In the genomic region with DNA sequence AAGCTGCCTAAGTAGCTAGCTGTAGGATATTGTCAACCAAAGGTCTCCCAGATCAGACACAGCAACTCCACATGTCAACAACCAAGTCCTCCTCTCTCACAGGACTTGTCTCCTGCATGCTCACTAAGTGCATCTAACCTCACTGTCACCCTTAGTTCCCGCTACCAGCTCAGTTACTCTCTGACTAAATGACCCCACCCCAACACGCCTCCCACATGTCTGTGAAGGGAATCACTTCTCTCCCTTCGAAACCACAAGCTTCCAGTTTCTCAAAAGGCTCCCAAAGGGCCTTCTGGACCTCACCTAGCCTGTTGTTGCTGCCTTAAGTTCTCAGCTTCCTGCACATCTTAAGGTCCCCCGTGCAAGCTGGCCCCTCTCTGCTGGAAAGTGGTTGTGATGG, we compare ENCODE assay signal across 14 mouse cellular contexts. TPM values are rescaled to one million over a fixed set of nuclear protein-coding genes. Genes with fewer than 3 reads are reported as not detected.
A peak's percentile ranks its signal among the peaks of the same experiment; 100 is the strongest.
DNase-seq lines count a peak whose midpoint lies in the region; ATAC-seq and TF ChIP-seq lines count a peak whose summit lies in the region.
"Had no signal": no experiment of that assay in that cellular context is flagged by ENCODE, and none has a peak within 500 bp of the region (broad histone marks: within the 10 kb centered on the region; RNA-seq: fewer than 3 reads in every experiment).

No protein-coding gene starts in this region.

- TF ChIP-seq POLR2A in CH12.LX (IDR thresholded peaks at IDR 0.05; ENCODE audit: low read depth, low read length), result no peak

- no peaks in the 10 kb centered on the region for H3K27me3 ChIP-seq in CH12.LX (replicated peaks)
- no peaks in the 10 kb centered on the region for H3K27me3 ChIP-seq in liver, embryonic 16.5 days (ENCODE audit: control insufficient read depth, insufficient read depth, low read depth, low read length)
- no peaks in the 10 kb centered on the region for H3K27me3 ChIP-seq in midbrain, embryonic 16.5 days (ENCODE audit: control insufficient read depth, insufficient read depth, low read depth, low read length)

- in situ Hi-C loops in CH12.LX (cut with MboI; ENCODE audit: low pct_ligation_motif_present, low pct_unique_long_range_greater_than_20kb, low sequenced_read_pairs), result loop anchor here (5.0 to 10.0 kb wide), 2 partner anchors 159 to 256 kb away; no protein-coding TSS in a partner anchor

- H3K9me3 ChIP-seq in CH12.LX (replicated peaks; ENCODE audit: low read length), result no peaks in the 10 kb centered on the region
- no peaks in the 10 kb centered on the region for H3K9me3 ChIP-seq in liver, embryonic 16.5 days (replicated peaks; ENCODE audit: control insufficient read depth, low read length)
- H3K9me3 ChIP-seq in midbrain, embryonic 16.5 days (replicated peaks; ENCODE audit: control insufficient read depth, low read length, poor library complexity, severe bottlenecking), result no peaks in the 10 kb centered on the region

- H3K36me3 ChIP-seq in CH12.LX (replicated peaks in 1 of 2; ENCODE audit: control insufficient read depth in 1 of 2, insufficient read depth in 1 of 2, low read length in 1 of 2), result no peaks in the 10 kb centered on the region
- H3K36me3 ChIP-seq in liver, embryonic 16.5 days (ENCODE audit: control insufficient read depth, insufficient read depth), result no peaks in the 10 kb centered on the region
- no peaks in the 10 kb centered on the region for H3K36me3 ChIP-seq in midbrain, embryonic 16.5 days (ENCODE audit: control insufficient read depth, insufficient read depth, low read length)

- ATAC-seq in inflammation-experienced regulatory T-cells, adult 6 months, result peak; percentile 39
- 0 out of 2 replicates have a peak, but pooled peaks have one; percentile 8 for ATAC-seq in liver, embryonic 16.5 days (ENCODE audit: low read depth)
- no peak for ATAC-seq in midbrain, embryonic 16.5 days

- peaks cover 8 to 32% of the 10 kb centered on the region in 2 experiments for H3K4me1 ChIP-seq in CH12.LX (ENCODE audit: control insufficient read depth in 1 of 2, insufficient read depth in 2 of 2)
- H3K4me1 ChIP-seq in liver, embryonic 16.5 days (ENCODE audit: control insufficient read depth, low read depth, low read length), result peaks cover 55% of the 10 kb centered on the region
- H3K4me1 ChIP-seq in midbrain, embryonic 16.5 days (ENCODE audit: control insufficient read depth, insufficient read depth, low read length), result no peaks in the 10 kb centered on the region

- TF ChIP-seq EP300 in CH12.LX (IDR thresholded peaks at IDR 0.05; ENCODE audit: low read length), result no peak

- H3K4me3 ChIP-seq in CH12.LX (replicated peaks in 1 of 3; ENCODE audit: low read depth in 2 of 3, low read length in 2 of 3, poor library complexity in 1 of 3), result no peak overlapping the region
- peak overlapping the region; percentile 45 for H3K4me3 ChIP-seq in liver, embryonic 16.5 days (ENCODE audit: low read depth, low read length)
- H3K4me3 ChIP-seq in midbrain, embryonic 16.5 days (ENCODE audit: low read depth, low read length), result no peak overlapping the region

- DNase-seq in 3T3-L1 (ENCODE audit: low read depth, low spot score) (peak; percentile 20), CH12.LX (ENCODE audit: extremely low read depth) (no peak)
- no peak for DNase-seq in adrenal gland, postnatal 36 days
- no peak for DNase-seq in urinary bladder, adult 18-20 months (ENCODE audit: low spot score in 2 of 2)
- no peak for DNase-seq in spleen, postnatal 10 days (ENCODE audit: low spot score in 2 of 2)
- DNase-seq: adrenal gland, postnatal 10 days; cerebellum, postnatal 36 days; layer of hippocampus, adult 9-11 months; left cerebral cortex, postnatal 4 days; right cerebral cortex, postnatal 25 days; thymus, postnatal 36 days had no signal

- no peak overlapping the region for H3K27ac ChIP-seq in CH12.LX (ENCODE audit: insufficient read depth, low read depth)
- H3K27ac ChIP-seq in liver, embryonic 16.5 days (ENCODE audit: low read length), result peak overlapping the region; percentile 93
- no peak overlapping the region for H3K27ac ChIP-seq in midbrain, embryonic 16.5 days (ENCODE audit: low read length)

- no peak for TF ChIP-seq RAD21 in CH12.LX (IDR thresholded peaks at IDR 0.05; ENCODE audit: low read depth, low read length)

- H3K79me2 ChIP-seq in CH12.LX (replicated peaks; ENCODE audit: control insufficient read depth, extremely low read depth, insufficient read depth, poor library complexity, severe bottlenecking), result no peaks in the 10 kb centered on the region

- peak overlapping the region; percentile 61; the same call in 1 of the 2 replicates for H3K4me2 ChIP-seq in CH12.LX (ENCODE audit: insufficient read depth, low read depth, poor library complexity, severe bottlenecking)
- peak overlapping the region; percentile 80 for H3K4me2 ChIP-seq in liver, embryonic 16.5 days (ENCODE audit: low read depth, low read length)
- no peak overlapping the region for H3K4me2 ChIP-seq in midbrain, embryonic 16.5 days (ENCODE audit: low read length)

- dilution Hi-C loops in CH12.LX (cut with MboI; ENCODE audit: extremely low pct_ligation_motif_present, extremely low pct_unique_long_range_greater_than_20kb, low sequenced_read_pairs), result no loop called here

- WGBS in liver, embryonic 16.5 days (ENCODE audit: insufficient replicate concordance), result 41% methylated on average over 4 of the region's 4 CpGs
- 89% methylated on average over 4 of the region's 4 CpGs for WGBS in midbrain, embryonic 16.5 days

- TF ChIP-seq CTCF in CH12.LX (conservative IDR thresholded peaks at IDR 0.05 in 1 of 2, IDR thresholded peaks at IDR 0.05 in 1 of 2; ENCODE audit: low read depth in 2 of 2, low read length in 2 of 2), result no peak

- no peak overlapping the region for H3K9ac ChIP-seq in CH12.LX (ENCODE audit: insufficient read depth, low read depth)
- H3K9ac ChIP-seq in liver, embryonic 16.5 days (ENCODE audit: low read depth, low read length), result peak overlapping the region; percentile 56
- H3K9ac ChIP-seq in midbrain, embryonic 16.5 days (ENCODE audit: low read depth, low read length), result no peak overlapping the region

TF ChIP-seq in CH12.LX, 34 proteins besides CTCF, POLR2A, EP300 and RAD21:
- TF ChIP-seq RCOR1 (conservative IDR thresholded peaks at IDR 0.05; ENCODE audit: low read depth, low read length) (no peak), MAZ (IDR thresholded peaks at IDR 0.05; ENCODE audit: low read depth, low read length) (no peak), MAX (IDR thresholded peaks at IDR 0.05; ENCODE audit: low read length) (no peak), ZNF384 (IDR thresholded peaks at IDR 0.05; ENCODE audit: low read depth, low read length) (no peak), CHD2 (IDR thresholded peaks at IDR 0.05; ENCODE audit: low read length) (no peak), ELF1 (IDR thresholded peaks at IDR 0.05; ENCODE audit: low read depth, low read length) (no peak), GABPA (IDR thresholded peaks at IDR 0.05; ENCODE audit: insufficient replicate concordance, low read depth, low read length) (no peak), ZC3H11A (IDR thresholded peaks at IDR 0.05; ENCODE audit: low read depth, low read length) (no peak), ETS1 (conservative IDR thresholded peaks at IDR 0.05; ENCODE audit: low read depth, low read length) (no peak), USF2 (conservative IDR thresholded peaks at IDR 0.05; ENCODE audit: low read depth, low read length) (no peak), NRF1 (IDR thresholded peaks at IDR 0.05; ENCODE audit: low read depth, low read length) (no peak), JUN (IDR thresholded peaks at IDR 0.05; ENCODE audit: insufficient read depth, low read depth, low read length) (no peak), CHD1 (IDR thresholded peaks at IDR 0.05; ENCODE audit: low read depth, low read length) (no peak), MXI1 (IDR thresholded peaks at IDR 0.05; ENCODE audit: low read depth, low read length) (no peak), MYC (IDR thresholded peaks at IDR 0.05; ENCODE audit: low read depth, low read length) (no peak), MEF2A (IDR thresholded peaks at IDR 0.05; ENCODE audit: borderline replicate concordance, low read depth, low read length) (no peak)
TF ChIP-seq in CH12.LX: peak in this region for 0.

RNA-seq across cellular contexts. Expression of gene Hipk2, which starts 25.2 kb away (rescaled TPM):
- total RNA-seq in CH12.LX (2012; rRNA removed), result 1.8 and 2.6 TPM in 2 replicates
- 1.6 and 1.8 TPM in 2 replicates for total RNA-seq in CH12.LX (2014; rRNA removed)
- polyA plus RNA-seq in CH12.LX (2012; ENCODE audit: insufficient read length, low read depth), result 4.2 and 5.3 TPM in 2 replicates
- 10 to 100 TPM; 10.2 to 17.9 (median 17.6) TPM for polyA plus RNA-seq in inflammation-experienced regulatory T-cells, adult 6 months (2017; shearing (Covaris generic))
- 17.5 and 19.8 TPM in 2 replicates for polyA plus RNA-seq in liver, embryonic 16.5 days (2015; fragmentation: Nextera tagmentation; extraction: Ambion mirVana)
- 100 to 1,000 TPM; 126 to 136 TPM for total RNA-seq in adrenal gland, postnatal 36 days (2021)
- polyA plus RNA-seq in midbrain, embryonic 16.5 days (2015; fragmentation: Nextera tagmentation; extraction: Ambion mirVana), result 32.7 and 36.1 TPM in 2 replicates

RNA-seq across cellular contexts. Expression of gene Tbxas1, which starts 25.9 kb away (rescaled TPM):
- not detected in 2 replicates for total RNA-seq in CH12.LX (2012; rRNA removed)
- not detected in 2 replicates for total RNA-seq in CH12.LX (2014; rRNA removed)
- not detected in 2 replicates for polyA plus RNA-seq in CH12.LX (2012; ENCODE audit: insufficient read length, low read depth)
- polyA plus RNA-seq in inflammation-experienced regulatory T-cells, adult 6 months (2017; shearing (Covaris generic)), result under 1 TPM; 0.21 to 0.37 (median 0.25) TPM
- 10.8 and 12.8 TPM in 2 replicates for polyA plus RNA-seq in liver, embryonic 16.5 days (2015; fragmentation: Nextera tagmentation; extraction: Ambion mirVana)
- 1 to 10 TPM; 5.6 to 9.5 TPM for total RNA-seq in adrenal gland, postnatal 36 days (2021)
- 1.8 TPM in 2 replicates for polyA plus RNA-seq in midbrain, embryonic 16.5 days (2015; fragmentation: Nextera tagmentation; extraction: Ambion mirVana)
